Mouse (Mus musculus): ENCODE measurements around the gene Vmn1r234. TPM values are rescaled to one million over a fixed set of nuclear protein-coding genes. Genes with fewer than 3 reads are reported as not detected.
A peak's percentile ranks its signal among the peaks of the same experiment; 100 is the strongest.
"Not testable (repeated sequence)": the region's sequence is repeated elsewhere in the genome, so short reads cannot be mapped to it uniquely, and the experiment has no call there.

Vmn1r234 gene
- not detected in 2 replicates for polyA plus RNA-seq (2012; rRNA removed)

DNA sequence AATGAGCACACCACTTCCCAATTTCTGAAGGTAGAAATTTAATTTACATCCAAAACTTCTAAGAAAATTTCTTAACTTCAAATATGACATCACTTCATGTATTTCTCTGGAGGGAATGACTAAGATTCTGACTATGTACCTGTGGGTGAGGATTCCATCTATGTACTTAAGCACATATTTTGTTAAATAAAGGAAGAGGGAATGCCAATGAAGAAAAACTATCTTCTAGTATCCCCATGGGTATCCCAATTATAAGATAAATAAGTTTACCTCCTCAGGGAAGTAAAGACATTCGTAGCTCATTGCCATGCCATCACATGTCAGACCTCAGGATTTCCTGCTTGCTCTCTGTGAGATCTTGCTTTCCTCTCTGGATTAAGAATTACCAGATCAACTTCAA, at the start of gene Vmn1r234:
TSS of gene Vmn1r234 (plus strand) at position 301 of the 400 bp plus-strand sequence.
- no peak within 1 kb of the TSS for H3K4me3 ChIP-seq (ENCODE audit: control insufficient read depth, insufficient read depth, low read length)
- TF ChIP-seq CTCF (IDR thresholded peaks at IDR 0.05; ENCODE audit: borderline replicate concordance, control insufficient read depth, extremely low read depth, insufficient read depth, low read length, poor library complexity), result no peak
- TF ChIP-seq POLR2A (IDR thresholded peaks at IDR 0.05; ENCODE audit: control insufficient read depth, extremely low read depth, insufficient read depth, low read length, poor library complexity), result no peak
- no peak within 1 kb of the TSS for H3K27ac ChIP-seq (ENCODE audit: control insufficient read depth, insufficient read depth, low read length)
- H3K27me3 ChIP-seq (ENCODE audit: control insufficient read depth, insufficient read depth, low read length), result no peaks in the 10 kb centered on the region
- no peak for DNase-seq
- no peaks in the 10 kb centered on the region for H3K36me3 ChIP-seq (ENCODE audit: control insufficient read depth, insufficient read depth, low read length)
- no peaks in the 10 kb centered on the region for H3K4me1 ChIP-seq (replicated peaks; ENCODE audit: control insufficient read depth, insufficient read depth, low read length)
- WGBS, result 59% methylated on average over 1 of the region's 1 CpGs

DNA sequence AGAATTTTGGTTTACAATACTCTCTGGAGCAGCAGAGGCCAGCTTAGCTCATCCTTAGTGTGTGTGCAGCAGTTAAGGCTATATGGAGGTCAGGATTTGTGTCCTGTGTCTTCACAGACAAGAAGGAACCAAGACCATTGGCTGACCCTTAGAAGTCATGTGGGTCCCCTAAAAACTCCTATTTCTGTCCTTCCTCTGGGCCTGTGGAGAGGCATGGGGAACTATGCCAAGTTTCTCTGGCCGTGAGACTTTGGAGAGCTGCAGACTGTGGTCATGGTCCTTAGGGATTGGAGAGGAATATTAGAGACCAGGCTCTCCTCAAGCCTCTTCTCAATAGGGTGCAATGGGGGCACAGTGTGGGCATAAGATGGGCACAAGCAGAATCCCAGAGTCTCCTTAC, 14.8 kb upstream of the Vmn1r234 start:
- WGBS, result 83% methylated on average over 1 of the region's 1 CpGs
- not testable (repeated sequence) for H3K4me1 ChIP-seq (replicated peaks; ENCODE audit: control insufficient read depth, insufficient read depth, low read length); H3K27ac ChIP-seq (ENCODE audit: control insufficient read depth, insufficient read depth, low read length); DNase-seq; H3K4me3 ChIP-seq (ENCODE audit: control insufficient read depth, insufficient read depth, low read length); H3K36me3 ChIP-seq (ENCODE audit: control insufficient read depth, insufficient read depth, low read length); H3K27me3 ChIP-seq (ENCODE audit: control insufficient read depth, insufficient read depth, low read length)

DNA sequence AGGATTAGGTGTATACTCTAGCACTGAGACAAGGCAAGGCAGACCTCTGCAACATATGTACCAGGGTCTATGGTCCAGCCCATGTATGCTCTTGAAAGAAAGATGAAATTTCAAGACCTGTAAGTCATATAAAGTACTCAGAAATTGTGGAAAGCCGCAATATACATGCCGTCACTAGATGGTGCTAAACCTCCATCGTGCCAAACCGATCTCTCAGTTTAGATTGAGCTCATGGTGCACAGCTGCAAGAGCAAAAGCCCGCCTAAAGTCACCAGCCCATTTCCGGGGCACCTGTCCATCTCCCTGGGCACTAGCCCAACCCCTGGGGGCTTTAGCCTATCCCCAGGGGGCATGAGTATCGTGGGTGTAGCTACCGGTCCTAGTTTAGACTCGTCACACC, 5.8 kb downstream of the Vmn1r234 start:
- 35% methylated on average over 9 of the region's 9 CpGs for WGBS
- no peaks in the 10 kb centered on the region for H3K27me3 ChIP-seq (ENCODE audit: control insufficient read depth, insufficient read depth, low read length)
- no peak overlapping the region for H3K27ac ChIP-seq (ENCODE audit: control insufficient read depth, insufficient read depth, low read length)
- TF ChIP-seq CTCF (IDR thresholded peaks at IDR 0.05; ENCODE audit: borderline replicate concordance, control insufficient read depth, extremely low read depth, insufficient read depth, low read length, poor library complexity) (no peak), POLR2A (IDR thresholded peaks at IDR 0.05; ENCODE audit: control insufficient read depth, extremely low read depth, insufficient read depth, low read length, poor library complexity) (no peak)
- H3K4me1 ChIP-seq (replicated peaks; ENCODE audit: control insufficient read depth, insufficient read depth, low read length), result no peaks in the 10 kb centered on the region
- peak; percentile 61 for DNase-seq
- no peaks in the 10 kb centered on the region for H3K36me3 ChIP-seq (ENCODE audit: control insufficient read depth, insufficient read depth, low read length)
- H3K4me3 ChIP-seq (ENCODE audit: control insufficient read depth, insufficient read depth, low read length), result no peak overlapping the region

DNA sequence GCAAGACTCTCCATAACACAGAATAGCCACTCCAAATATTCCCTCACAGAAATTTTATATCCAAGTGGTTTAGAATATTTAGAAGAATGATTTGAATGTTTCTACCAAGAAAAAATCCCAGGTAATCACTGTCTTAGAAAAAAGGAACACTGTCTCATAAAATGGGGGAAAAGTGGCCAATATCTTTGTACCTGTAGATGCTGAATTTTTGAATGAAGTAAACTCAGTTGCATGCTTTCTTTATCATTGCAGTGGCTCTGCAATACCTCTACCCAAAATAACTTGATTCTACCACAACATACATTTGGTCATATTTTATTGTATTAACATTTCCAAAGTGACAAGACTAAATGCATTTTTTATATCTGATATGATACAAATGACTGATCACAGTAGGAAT, 30.2 kb downstream of the Vmn1r234 start, which contains the start of gene Vmn1r235:
TSS of gene Vmn1r235 (plus strand) at position 301 of the 400 bp plus-strand sequence.
- Histone ChIP-seq H3K27ac (ENCODE audit: control insufficient read depth, insufficient read depth, low read length) (no peak within 1 kb of the TSS), H3K27me3 (ENCODE audit: control insufficient read depth, insufficient read depth, low read length) (no peaks in the 10 kb centered on the region), H3K36me3 (ENCODE audit: control insufficient read depth, insufficient read depth, low read length) (no peaks in the 10 kb centered on the region), H3K4me1 (replicated peaks; ENCODE audit: control insufficient read depth, insufficient read depth, low read length) (no peaks in the 10 kb centered on the region), H3K4me3 (ENCODE audit: control insufficient read depth, insufficient read depth, low read length) (no peak within 1 kb of the TSS)
- TF ChIP-seq CTCF (IDR thresholded peaks at IDR 0.05; ENCODE audit: borderline replicate concordance, control insufficient read depth, extremely low read depth, insufficient read depth, low read length, poor library complexity) (no peak), POLR2A (IDR thresholded peaks at IDR 0.05; ENCODE audit: control insufficient read depth, extremely low read depth, insufficient read depth, low read length, poor library complexity) (no peak)
- DNase-seq, result no peak

DNA sequence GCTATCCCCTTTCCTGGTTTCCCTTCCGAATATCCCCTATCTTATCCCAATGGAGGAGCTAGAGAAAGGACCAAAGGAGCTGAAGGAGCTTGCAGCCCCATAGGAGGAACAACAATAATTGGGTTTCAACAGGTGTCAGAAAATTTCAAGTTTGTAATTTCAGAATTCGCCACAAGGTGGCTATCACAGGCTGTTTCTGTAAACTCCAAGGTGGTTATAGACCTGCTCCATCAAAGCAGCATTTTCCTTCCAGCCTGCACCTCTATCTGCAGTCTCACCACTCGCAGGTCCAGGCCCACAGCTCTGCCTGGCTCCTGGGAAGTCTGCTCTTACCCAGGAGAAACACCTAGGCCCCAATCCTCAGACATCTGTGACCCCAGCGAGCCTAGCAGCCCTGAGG, 46.2 kb downstream of the Vmn1r234 start:
- no peaks in the 10 kb centered on the region for H3K27me3 ChIP-seq (ENCODE audit: control insufficient read depth, insufficient read depth, low read length)
- H3K36me3 ChIP-seq (ENCODE audit: control insufficient read depth, insufficient read depth, low read length), result no peaks in the 10 kb centered on the region
- no peak for TF ChIP-seq POLR2A (IDR thresholded peaks at IDR 0.05; ENCODE audit: control insufficient read depth, extremely low read depth, insufficient read depth, low read length, poor library complexity)
- TF ChIP-seq CTCF (IDR thresholded peaks at IDR 0.05; ENCODE audit: borderline replicate concordance, control insufficient read depth, extremely low read depth, insufficient read depth, low read length, poor library complexity), result no peak
- WGBS, result 10% methylated on average over 4 of the region's 4 CpGs
- no peak overlapping the region for H3K4me3 ChIP-seq (ENCODE audit: control insufficient read depth, insufficient read depth, low read length)
- no peaks in the 10 kb centered on the region for H3K4me1 ChIP-seq (replicated peaks; ENCODE audit: control insufficient read depth, insufficient read depth, low read length)
- H3K27ac ChIP-seq (ENCODE audit: control insufficient read depth, insufficient read depth, low read length), result no peak overlapping the region
- peak; percentile 49 for DNase-seq

DNA sequence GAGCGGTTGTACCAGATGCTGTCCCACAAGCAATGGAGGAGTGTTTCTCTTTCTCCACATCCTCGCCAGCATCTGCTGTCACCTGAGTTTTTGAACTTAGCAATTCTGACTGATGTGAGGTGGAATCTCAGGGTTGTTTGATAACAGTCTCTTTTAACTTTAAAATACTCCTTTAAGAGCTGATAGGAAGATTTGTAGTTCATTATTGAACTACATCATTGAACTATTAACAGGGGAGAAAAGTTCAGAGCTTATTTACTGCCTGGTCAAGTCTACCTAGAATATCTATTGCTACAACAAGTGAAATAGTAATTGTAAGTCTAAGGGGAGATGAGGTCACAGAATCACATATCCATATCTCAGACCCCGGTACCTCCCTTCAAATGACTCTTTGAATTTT, 56.8 kb downstream of the Vmn1r234 start, which contains the start of gene Vmn1r236:
TSS of gene Vmn1r236 (plus strand) at position 301 of the 400 bp plus-strand sequence.
- no peak for TF ChIP-seq POLR2A (IDR thresholded peaks at IDR 0.05; ENCODE audit: control insufficient read depth, extremely low read depth, insufficient read depth, low read length, poor library complexity)
- no peak for TF ChIP-seq CTCF (IDR thresholded peaks at IDR 0.05; ENCODE audit: borderline replicate concordance, control insufficient read depth, extremely low read depth, insufficient read depth, low read length, poor library complexity)
- no peaks in the 10 kb centered on the region for H3K36me3 ChIP-seq (ENCODE audit: control insufficient read depth, insufficient read depth, low read length)
- WGBS, result 86% methylated on average over 3 of the region's 3 CpGs
- H3K27me3 ChIP-seq (ENCODE audit: control insufficient read depth, insufficient read depth, low read length), result no peaks in the 10 kb centered on the region
- H3K4me1 ChIP-seq (replicated peaks; ENCODE audit: control insufficient read depth, insufficient read depth, low read length), result no peaks in the 10 kb centered on the region
- H3K4me3 ChIP-seq (ENCODE audit: control insufficient read depth, insufficient read depth, low read length), result no peak within 1 kb of the TSS
- no peak within 1 kb of the TSS for H3K27ac ChIP-seq (ENCODE audit: control insufficient read depth, insufficient read depth, low read length)
- no peak for DNase-seq

DNA sequence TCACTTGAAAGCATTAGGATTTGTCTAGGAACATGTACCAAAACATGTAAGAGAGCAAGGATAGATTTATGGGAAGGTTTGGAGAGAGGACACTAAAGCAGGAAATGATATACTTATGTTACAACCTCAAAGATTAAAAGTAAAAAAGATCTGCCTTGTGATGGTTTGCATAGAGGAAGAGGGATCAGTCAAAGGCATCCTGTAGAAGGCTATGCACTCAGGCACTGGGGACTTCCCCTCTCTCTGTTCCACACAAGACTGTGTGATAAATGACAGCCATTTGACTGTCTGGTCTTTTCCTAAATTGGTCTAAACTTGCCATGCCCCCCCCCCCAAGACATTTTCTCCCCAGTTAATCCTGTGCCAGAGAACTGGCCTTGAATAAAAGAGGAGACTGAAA, 58.5 kb downstream of the Vmn1r234 start:
- H3K27ac ChIP-seq (ENCODE audit: control insufficient read depth, insufficient read depth, low read length), result no peak overlapping the region
- no peaks in the 10 kb centered on the region for H3K27me3 ChIP-seq (ENCODE audit: control insufficient read depth, insufficient read depth, low read length)
- no peak for TF ChIP-seq POLR2A (IDR thresholded peaks at IDR 0.05; ENCODE audit: control insufficient read depth, extremely low read depth, insufficient read depth, low read length, poor library complexity)
- no peak for TF ChIP-seq CTCF (IDR thresholded peaks at IDR 0.05; ENCODE audit: borderline replicate concordance, control insufficient read depth, extremely low read depth, insufficient read depth, low read length, poor library complexity)
- no peaks in the 10 kb centered on the region for H3K4me1 ChIP-seq (replicated peaks; ENCODE audit: control insufficient read depth, insufficient read depth, low read length)
- no peaks in the 10 kb centered on the region for H3K36me3 ChIP-seq (ENCODE audit: control insufficient read depth, insufficient read depth, low read length)
- DNase-seq, result no peak
- H3K4me3 ChIP-seq (ENCODE audit: control insufficient read depth, insufficient read depth, low read length), result no peak overlapping the region

Other genes starting within 250 kb of the Vmn1r234 start
- gene Vmn1r233, start 229.6 kb upstream of the Vmn1r234 start, polyA plus RNA-seq (2012; rRNA removed), result not detected in 2 replicates
- gene Zfp160, start 217.2 kb upstream of the Vmn1r234 start, polyA plus RNA-seq (2012; rRNA removed), result 4.4 and 4.5 TPM in 2 replicates
- not detected in 2 replicates for gene Vmn1r235, start 30.3 kb downstream of the Vmn1r234 start, polyA plus RNA-seq (2012; rRNA removed)
- not detected in 2 replicates for gene Vmn1r236, start 56.9 kb downstream of the Vmn1r234 start, polyA plus RNA-seq (2012; rRNA removed)
- gene Vmn1r237, start 85.8 kb downstream of the Vmn1r234 start, polyA plus RNA-seq (2012; rRNA removed), result not detected in 2 replicates
- 0.43 and 0.57 TPM in 2 replicates for gene Zfp677, start 157.7 kb downstream of the Vmn1r234 start, polyA plus RNA-seq (2012; rRNA removed)
- 1.4 and 2.0 TPM in 2 replicates for gene Zfp54, start 197.1 kb downstream of the Vmn1r234 start, polyA plus RNA-seq (2012; rRNA removed)
- 2.0 and 2.7 TPM in 2 replicates for gene Zfp51, start 224.3 kb downstream of the Vmn1r234 start, polyA plus RNA-seq (2012; rRNA removed)

All from thymus, adult 2 months (tissue).